Mouse (Mus musculus) regulatory T cell (primary cell): ENCODE results near the gene Nid1.
"Not testable (repeated sequence)": the region's sequence is repeated elsewhere in the genome, so short reads cannot be mapped to it uniquely, and the experiment has no call there.

Experiments
- in situ Hi-C: fragments of 300-600 bp; cut with MboI, MseI; formaldehyde crosslinking; loops from one replicate; pipeline ENCODE4 v1.15.1; 2025; ENCODE audit warnings: high pct_unique_total_duplicates

The Nid1 gene

DNA sequence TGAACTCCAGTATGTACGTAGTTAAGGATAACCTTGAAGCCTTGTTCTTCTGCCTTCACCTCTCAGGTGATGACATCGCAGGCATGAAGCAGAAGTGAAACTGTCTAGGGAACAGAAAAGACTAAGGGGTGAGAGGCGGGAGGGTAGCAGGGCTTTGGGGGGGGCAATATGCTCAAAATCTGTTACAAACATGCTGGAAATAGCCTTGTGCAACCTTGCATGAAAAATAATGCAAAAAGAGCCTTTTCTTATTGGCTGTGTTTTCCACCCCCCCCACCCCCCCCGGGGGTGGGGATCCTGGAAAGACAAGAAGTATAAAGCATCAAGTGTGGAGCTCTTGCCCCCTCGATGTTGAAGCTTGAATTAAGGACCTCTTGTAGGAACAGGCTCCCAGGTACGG lies 16.0 kb downstream of the Nid1 start:
- in situ Hi-C loops, result not testable (repeated sequence)

DNA sequence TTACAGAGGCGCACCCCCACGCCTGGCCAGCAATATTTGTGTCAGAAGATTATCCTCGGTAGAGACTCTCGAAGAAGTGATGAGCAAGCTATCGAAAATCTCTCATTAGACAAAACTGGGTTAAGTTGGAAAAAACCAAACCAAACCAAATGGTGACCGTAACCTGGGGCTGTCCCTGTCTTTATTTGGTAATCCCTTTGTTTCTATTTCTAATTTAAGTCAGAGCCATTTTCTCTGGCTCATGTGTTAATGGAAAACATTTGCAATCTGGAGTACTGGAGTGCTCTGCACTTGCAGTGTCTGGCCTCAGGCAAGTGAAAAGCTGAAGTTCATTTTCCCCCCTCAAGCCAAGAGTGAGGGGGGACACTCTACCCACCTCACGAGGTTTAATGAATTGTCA lies 16.9 kb downstream of the Nid1 start:
- in situ Hi-C loops, result not testable (repeated sequence)

DNA sequence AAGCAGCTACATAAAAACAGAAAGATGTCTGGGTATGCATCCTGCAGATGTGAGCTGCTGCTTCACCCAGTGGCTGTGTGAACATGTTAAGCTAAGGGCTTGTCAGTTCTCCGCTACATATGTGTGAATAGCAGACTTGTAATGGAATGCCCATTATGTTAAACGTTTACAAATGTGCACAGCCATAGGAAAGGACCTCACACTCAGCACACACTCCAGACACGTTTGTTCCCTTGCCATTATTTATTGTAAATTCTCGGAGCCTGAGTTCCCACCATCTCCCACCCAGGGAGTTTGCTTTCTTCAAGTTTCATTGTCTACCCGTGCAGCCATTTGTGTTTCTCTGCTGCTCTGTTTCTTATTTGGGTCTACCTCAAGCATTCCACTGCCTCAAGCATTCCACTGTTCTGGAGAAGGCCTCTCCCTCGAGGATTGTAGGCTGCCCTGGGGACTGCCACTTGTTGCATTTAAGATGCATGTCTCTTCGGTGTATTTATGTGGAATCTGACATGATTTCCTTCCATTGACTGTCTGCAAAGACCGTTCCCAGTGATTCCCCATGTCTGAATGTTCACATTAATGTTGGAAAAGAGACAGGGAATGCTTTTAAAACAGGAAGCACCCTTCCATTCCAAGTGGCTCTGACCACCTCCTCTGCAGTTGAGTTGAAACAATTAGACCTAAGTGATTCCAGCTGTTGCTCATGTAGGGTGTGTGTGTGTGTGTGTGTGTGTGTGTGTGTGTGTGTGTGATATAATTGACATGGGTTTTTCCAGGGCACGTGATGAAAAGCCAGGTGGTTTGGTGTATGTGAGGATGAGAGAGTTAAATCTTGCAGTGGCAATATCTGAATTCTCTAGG lies 18.5 kb downstream of the Nid1 start:
- in situ Hi-C loops, result not testable (repeated sequence)

DNA sequence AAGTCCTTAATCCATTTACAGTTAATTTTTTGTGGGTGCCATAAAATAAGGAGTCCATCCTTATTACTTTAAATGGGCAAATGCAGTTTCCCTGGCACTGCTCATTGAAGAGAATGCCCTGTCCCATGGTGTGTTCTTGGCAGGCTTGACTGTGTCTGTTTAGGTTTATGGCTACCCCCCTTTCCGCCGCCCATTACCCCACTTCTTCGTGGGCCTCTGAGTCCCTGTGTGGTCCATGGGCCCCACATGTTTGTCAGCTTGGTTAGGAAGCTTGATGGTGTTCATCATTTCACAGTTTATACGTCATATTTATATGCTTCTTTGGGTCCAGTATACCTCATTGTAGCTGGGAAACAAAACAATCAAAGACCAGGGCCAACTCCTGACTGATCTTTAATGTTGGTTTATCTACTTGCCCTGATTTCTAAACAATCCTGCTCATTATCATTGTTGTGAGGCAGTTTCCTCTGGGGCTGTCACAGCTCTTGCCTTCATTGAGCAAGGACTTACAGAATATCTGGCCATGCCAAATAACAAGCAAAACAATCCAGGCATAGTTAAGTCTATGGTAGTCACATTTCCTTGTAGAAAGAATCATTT lies 20.9 kb downstream of the Nid1 start:
- in situ Hi-C loops, result no loop called here

DNA sequence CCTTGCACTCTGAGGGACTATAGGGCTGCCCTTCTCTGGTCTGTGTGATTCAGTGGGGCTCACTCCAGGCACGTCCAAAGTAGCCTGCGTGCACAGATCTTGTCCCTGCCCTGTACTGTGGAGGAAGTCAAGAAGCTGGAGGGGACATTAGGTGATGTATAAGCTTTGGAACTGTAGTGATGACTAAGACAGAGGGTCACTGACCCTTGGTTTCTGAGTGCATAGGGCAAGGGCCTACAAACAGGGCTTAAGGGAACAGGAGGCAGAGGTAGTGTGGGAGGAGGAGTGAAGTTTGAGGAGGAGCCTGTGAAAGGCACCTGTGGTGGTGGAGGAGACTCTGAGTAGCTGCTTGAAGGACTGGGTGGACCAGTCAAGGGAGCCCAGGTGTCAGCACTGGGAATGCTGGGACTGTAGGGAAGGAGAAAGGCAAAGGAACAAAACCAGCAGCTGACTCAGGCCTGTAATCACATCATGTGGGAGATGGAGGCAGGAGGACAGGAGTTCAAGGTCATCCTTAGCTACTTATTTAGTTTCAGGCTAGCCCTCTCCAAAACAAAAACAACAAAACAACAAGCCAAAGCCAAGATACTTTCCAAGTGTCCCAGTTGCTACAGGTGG lies 23.3 kb downstream of the Nid1 start:
- in situ Hi-C loops, result no loop called here

DNA sequence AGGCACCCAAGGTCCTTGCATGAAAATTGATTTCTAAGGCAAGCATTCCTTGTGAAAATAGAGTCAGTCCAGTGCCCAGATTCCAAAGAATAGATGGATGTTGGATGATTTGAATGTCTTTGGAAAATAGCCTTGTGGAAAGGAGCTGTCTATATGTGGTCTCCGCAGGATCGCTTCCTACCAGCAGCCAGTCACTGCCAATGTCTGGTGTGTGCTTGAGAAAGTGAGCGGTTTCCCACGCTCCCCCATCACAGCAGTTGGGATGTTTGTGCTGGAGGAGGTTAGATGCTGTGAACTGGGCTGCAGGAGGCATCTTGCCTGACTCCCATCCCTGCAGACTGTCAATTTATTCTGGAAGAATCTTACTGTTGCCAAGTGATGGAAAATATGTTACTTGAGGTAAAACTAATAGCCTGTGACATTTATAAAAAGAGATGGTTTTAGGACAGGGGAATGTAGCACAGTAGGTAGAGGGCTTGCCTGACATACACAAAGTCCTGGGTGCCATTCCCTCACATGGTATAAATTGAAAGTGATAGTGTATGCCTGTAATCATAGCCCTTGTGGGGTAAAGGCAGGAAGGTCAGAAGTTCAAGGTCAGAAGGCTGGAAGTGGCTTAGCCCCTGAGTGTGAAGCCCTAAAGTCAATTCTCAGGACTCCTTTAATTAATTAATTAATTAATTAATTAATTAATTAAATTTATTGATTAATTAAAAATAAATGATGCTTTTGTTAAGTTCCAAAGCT lies 24.3 kb downstream of the Nid1 start:
- in situ Hi-C loops, result no loop called here

DNA sequence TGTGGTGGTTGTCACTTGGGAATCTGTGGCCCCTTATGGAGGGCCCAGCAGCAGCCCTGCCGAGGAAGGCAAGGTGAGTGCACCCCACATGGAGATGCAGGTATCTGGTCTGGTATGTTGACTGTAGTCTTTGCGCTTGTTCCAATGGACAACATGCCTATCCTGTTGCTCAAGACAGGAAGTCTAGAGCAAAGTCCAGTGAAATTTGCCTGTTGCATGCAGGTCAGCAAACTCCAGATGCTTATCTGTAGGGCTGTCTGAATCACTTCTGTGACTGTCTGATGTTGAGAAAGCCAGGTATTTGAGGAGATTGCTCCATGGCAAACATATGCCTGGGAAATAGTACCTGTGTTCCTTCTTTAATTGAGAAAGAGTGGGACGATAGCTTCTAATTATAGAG lies 26.6 kb downstream of the Nid1 start:
- in situ Hi-C loops, result no loop called here

DNA sequence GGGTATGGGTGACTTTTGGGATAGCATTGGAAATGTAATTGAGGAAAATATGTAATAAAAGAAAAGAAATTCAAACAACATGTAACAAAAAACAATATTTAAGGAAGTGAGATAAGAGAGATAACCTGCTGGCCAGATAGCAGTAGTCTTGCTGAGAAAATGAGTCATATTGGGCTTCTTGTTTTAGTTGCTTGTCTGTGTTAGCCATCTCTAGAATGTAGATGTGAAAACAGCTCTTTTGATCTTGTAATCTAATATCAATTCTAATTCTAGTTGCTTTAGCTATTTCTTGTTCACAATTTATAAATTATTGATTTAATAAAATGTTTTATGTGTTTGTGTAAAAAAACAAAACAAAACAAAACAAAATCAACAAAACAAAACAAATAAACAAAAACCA lies 29.9 kb downstream of the Nid1 start:
- in situ Hi-C loops, result not testable (repeated sequence)

DNA sequence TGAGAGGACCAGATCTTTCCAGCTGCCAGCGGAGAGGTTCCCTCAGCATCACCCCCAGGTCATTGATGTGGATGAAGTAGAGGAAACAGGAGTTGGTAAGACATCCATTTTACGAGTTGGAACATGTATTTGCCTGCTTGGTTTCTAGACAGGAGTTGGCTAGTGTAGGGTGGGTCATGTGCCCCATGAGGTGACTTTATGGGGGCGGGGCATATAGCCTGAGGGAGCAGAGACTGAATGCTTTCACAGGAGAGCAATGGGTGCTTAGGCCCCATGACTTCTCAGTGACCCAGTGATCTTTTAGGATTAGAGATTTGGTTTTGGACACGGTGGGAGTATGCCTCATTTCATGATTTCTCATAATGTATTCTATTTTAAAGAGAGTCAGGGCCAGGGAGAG lies 31.2 kb downstream of the Nid1 start:
- in situ Hi-C loops, result no loop called here

DNA sequence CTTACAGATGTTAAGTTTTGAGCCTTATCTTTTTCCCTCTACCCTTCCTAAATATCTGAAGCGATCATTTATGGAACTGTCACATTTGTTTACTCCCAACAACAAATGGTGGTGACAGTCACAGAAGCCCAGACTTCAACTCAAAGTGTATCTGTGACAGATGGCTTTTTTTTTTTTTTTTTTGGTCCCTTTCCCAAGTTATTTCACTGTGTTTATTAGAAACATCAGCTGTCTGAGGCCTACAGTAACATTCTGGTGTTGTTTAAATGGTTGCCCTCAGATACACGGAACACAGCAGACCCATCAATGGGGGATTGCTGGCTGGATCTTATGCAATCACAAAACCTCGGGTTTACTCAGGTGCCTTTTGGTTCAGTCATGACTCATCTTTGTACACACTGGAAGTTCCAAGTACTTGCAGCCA lies 34.0 kb downstream of the Nid1 start:
- in situ Hi-C loops, result no loop called here

DNA sequence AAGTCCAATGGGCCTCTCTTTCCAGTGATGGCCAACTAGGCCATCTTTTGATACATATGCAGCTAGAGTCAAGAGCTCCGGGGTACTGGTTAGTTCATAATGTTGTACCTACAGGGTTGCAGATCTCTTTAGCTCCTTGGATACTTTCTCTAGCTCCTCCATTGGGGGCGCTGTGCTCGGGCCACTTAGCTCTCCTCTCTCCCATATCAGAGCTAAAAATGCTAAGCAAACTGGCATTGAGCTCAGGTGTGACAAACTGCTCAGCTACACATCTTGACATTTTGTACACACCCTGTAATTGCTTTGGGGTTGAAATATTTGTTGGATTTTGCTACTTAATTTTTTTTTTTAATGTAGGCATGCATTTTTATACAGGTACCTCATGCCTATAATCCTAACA lies 37.1 kb downstream of the Nid1 start:
- in situ Hi-C loops, result not testable (repeated sequence)

DNA sequence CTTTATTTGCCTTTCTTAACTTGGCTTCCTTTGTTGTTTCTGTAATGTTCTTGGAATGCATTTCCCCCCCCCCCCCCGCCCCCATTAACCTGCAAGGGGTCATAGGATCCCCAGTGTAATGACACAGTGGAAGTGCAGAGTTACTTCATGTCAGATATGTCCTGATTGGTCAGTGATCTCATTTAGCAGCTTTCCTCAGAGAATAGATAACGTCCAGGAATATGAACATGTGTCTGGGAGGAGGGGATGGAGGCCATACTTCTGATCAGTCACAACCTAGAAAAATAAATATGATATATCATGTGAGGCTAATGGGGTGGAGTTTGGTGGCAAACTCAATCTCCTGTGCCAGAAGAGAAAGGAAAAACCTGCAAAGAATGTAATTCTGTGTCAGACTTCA lies 37.6 kb downstream of the Nid1 start:
- in situ Hi-C loops, result no loop called here

DNA sequence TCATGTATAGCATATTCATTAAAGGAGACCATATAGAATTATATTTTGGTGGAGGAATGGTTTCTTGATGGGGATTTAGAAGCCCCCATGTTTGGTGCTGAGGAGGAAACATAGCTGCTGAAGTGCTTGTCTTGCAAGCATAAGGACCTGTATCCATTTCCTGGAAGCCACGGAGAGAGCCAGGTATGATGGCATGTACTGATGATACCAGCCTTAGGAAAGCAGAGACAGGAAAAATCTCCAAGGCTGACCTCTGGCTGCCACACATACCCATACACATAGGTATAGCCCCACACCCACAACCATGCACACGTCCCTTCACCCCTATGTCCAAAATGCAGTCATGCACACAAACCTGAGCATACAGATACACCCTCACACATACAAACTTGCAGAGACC lies 39.2 kb downstream of the Nid1 start:
- in situ Hi-C loops, result no loop called here

DNA sequence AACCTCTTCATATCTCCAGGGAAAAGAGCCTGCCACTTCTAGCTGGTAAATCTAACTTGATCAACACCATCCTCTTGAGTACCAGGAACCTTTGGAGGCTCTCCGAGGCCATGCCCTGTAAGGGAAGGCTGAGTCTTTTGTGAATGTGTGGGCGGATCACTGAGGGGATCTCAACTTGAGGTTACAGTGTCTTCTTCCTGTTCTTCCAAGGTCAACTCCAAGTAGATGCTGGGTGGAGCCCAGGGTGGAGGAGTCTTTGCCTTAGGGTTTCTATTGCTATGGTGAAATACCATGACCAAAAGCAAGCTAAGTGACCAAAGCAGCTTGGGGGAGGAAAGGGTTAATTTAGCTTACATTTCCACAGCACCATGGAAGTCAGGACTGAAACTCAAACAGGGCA lies 39.7 kb downstream of the Nid1 start:
- in situ Hi-C loops, result no loop called here

DNA sequence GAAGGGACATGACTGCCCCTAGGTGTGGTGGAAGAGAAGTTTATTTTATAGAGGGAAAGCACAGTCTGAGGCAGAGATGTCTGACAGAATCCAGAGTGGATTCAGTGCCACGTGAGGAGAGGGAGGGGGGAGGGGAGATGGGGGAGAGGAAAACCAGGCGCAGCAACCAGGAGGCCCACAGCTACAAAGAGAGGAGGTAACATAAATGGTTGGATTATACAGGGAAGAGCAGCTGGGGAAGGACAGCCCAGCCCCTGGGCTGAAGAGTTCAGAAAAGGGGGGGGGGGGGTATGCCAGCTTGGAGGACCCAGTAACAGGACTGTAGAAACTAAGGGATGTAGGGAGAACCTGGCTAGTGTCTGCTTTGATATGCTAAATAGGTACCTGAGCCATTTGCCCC lies 42.6 kb downstream of the Nid1 start:
- in situ Hi-C loops, result no loop called here

DNA sequence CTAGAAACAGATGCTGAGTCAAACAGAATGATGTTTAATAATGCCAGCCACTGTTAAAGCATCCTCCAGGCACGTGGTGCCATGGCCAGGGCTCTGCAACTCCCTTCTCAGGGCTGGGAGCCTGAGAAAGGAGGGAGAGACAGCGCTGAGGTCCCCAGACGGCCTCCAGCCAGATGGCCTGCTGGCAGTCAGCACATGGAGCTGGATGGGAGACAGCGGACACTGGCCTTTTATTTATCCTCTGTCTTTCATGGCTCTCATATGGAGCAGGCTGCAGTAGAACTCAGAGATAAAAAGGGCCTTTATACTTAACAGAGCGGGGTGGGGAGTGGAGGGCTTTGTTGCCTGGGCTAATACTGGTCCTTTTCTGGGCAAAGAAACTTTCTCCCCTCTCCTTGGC lies 43.7 kb downstream of the Nid1 start:
- in situ Hi-C loops, result no loop called here

DNA sequence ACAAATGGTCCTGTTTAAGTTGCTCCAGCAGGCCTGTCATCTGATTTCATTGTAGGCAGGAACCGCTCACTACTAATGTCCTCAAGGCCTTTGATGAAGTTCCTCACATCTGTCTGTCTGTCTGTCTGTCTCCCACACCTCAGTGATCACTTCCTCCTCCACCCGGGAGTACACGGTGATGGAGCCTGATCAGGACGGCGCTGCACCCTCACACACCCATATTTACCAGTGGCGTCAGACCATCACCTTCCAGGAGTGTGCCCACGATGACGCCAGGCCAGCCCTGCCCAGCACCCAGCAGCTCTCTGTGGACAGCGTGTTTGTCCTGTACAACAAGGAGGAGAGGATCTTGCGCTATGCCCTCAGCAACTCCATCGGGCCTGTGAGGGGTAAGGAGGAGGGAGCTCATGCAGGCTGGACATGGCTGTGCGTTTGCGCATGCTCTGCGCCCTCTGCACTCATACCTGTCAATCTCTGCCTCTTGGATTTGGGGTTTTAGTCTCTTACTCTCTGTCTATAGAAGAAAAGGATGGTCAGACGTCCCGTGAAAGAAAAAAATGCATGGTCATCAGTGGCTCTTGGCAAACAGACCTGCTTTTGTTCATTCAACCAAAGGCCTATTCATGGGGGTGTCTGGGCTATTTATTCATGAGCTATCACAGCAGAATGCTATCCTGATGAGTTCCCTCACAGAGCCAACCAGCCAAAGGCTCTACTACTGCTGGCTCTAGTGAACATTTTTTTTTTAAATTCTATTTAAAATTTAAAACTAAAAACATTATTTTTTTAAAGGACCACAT lies 44.7 kb downstream of the Nid1 start:
- in situ Hi-C loops, result no loop called here

DNA sequence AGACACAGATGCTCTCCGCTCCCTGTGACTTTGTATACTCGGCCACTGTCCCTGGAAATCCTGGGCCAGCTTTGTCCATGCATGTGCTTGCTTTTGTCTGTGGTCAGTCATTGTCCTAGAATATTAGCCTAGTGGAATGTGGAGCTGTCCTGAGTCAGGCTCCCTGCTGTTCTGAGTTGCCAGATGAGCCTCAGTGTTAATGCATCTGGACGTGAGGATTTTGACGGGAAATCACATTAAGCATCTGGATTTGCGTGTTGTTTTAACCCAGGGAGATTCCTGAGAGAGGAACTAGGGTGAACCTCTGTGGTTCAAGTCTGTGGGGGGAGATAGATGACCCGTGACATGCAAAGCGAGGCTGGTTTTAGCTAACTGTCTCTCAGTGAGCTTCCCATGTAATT lies 47.0 kb downstream of the Nid1 start:
- in situ Hi-C loops, result no loop called here

DNA sequence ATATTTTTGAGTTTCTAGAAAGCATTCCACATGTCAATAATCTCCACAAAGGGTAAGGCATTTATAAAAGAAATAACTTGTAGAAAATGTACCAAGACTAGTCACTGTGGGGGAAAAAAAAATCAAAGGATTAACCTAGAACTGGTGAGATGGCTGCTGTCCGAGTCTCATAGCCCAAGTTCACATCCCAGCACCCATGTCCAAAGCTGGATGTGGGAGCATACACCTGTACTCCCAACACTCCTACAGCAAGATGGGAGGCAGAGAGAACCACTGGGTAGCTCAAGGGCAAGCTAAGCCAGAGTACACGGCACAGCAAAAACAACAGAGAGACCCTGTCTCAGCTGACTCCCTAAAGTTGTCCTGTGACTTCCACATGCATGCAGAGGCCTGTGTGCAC lies 47.5 kb downstream of the Nid1 start:
- in situ Hi-C loops, result no loop called here

DNA sequence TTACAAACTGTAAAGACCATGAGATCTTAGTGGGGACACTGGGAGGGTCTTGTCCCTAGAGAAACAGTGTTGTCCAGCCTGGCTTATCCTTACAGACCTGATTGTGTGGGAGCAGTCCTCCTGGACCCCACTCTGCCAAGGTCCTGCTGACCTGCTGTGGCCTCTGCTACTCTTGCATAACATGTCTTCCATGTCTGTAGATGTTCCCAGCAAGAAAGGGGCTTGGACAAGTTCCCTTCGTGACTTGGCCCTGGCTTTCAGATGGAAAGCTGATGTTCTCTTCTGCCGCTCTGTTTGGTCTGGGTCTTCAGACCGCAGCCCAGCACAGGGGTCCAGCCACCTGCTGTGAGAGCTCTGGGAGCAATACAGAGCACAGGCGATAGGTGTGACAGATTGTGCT lies 48.3 kb downstream of the Nid1 start:
- in situ Hi-C loops, result no loop called here

DNA sequence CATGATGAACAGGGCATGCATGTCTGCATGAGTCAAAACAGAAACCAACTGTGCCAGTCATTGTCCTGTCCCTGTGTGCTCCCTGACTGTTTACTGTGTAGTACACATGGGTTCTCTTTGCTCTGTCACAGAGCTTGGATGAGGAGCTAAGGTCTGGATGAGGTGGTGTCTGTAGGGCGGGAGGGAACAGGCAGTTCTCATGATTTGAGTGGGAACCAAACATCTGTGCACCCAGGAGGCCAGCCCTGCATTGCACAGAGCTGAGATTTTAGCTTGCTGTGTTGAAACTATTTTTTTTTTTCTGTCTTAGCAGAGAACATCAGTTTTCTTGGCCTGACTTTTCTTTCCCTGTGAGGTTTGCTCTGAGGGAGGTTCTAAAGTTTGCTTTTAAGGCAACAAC lies 50.5 kb downstream of the Nid1 start:
- in situ Hi-C loops, result no loop called here

DNA sequence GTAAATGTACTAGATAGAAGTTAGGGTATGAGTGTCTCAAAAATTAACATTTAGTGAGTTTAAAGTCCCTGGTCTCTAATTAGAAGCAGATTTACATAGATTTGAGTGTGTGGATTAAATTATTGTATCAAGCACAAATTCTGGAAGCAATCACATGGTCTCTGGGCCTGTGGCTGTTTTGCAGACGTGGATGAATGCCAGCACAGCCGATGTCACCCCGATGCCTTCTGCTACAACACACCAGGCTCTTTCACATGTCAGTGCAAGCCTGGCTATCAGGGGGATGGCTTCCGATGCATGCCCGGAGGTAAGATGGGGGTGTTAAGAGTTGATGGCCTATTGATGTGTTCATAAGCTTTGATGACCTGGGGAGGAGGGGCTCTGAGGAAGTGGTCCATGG lies 52.5 kb downstream of the Nid1 start:
- in situ Hi-C loops, result no loop called here
